Mouse (Mus musculus) embryo, embryonic 11 days (tissue): ENCODE measurements around the gene Sp140.
"Not testable (repeated sequence)": the region's sequence is repeated elsewhere in the genome, so short reads cannot be mapped to it uniquely, and the experiment has no call there.

ENCODE experiments used
- DNase-seq: peaks from one replicate; pipeline ENCODE4 v3.0.0-alpha.2; 2015

Sp140 gene

DNA sequence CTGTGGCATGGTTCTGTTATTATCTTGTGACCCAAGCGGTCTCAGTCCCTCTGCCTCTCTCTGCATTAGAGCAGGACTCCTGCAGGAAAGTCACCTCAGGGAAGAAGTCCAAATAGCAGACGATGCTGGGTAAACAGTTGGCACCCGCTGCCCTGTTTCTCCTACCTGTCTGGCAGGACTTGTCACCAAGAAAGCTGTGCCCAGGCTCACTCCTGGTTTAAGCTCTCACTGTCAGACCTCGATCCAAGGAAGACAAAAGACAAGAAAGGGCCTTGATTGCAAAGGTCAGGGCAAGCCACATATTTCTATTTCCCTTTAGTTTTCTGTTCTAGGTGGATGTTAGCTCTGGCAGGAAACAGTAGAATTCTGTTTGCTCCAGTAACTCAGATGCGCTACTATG lies 50.3 kb downstream of the Sp140 start:
- not testable (repeated sequence) for DNase-seq

GRCm38 (mm10) chr1:85651770-85652275 lies 51.6 kb downstream of the Sp140 start:
- not testable (repeated sequence) for DNase-seq

GRCm38 (mm10) chr1:85657211-85657610 lies 57.0 kb downstream of the Sp140 start:
- not testable (repeated sequence) for DNase-seq

GRCm38 (mm10) chr1:85664266-85664665 lies 64.1 kb downstream of the Sp140 start:
- no peak for DNase-seq

- peak; percentile 23 for DNase-seq
Observed at GRCm38 (mm10) chr1:85680226-85680625, 80.0 kb downstream of the Sp140 start.

DNA sequence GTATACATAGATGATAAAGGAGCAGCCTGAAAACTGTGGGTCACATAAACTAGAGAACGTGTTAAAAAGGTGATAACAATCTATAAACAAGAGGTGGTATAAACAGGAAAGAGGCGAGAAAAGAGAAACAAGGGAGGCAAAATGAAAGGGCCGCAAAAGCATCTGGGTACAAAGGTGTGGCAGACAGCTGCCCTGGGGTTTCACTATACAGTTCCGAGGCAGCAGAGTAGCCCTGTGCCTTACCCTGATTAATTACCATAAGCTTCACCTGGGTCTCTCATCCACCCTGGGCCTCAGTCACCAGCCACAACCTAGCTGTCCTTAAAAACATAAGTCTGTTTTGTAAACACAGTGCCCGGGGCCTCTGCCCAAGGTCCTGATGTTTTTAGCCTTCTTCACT lies 86.5 kb downstream of the Sp140 start:
- no peak for DNase-seq

DNA sequence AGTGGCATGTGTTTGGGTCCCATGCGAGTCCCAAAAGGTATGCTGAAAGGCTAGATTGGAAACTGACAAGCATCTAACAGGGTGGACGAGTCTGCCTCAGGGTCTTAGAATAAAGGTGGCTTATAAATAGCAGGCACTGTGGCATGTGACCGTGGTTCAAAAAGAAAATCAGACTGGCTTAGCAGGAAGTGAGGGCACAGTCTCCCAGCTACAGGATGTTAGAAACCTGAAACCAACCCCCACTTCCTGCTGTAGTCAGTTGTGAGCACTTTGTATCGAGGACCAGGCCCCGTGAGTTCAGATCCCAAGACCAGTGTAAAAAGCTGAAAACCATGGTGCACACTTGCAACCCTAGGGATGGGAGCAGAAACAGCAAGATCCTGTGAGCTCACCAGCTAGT lies 87.2 kb downstream of the Sp140 start:
- peak; percentile 15 for DNase-seq

GRCm38 (mm10) chr1:85690544-85690943 lies 90.4 kb downstream of the Sp140 start:
- no peak for DNase-seq

- no peak for DNase-seq
Observed at GRCm38 (mm10) chr1:85692281-85692680, 92.1 kb downstream of the Sp140 start.

GRCm38 (mm10) chr1:85693280-85693679 lies 93.1 kb downstream of the Sp140 start:
- no peak for DNase-seq
